Mouse (Mus musculus) liver, embryonic 14.5 days (tissue): Measurements from ENCODE around the gene Faap100. TPM values are rescaled to one million over a fixed set of nuclear protein-coding genes. Genes with fewer than 3 reads are reported as not detected.
A peak's percentile ranks its signal among the peaks of the same experiment; 100 is the strongest.

Experiments
- ATAC-seq: fragments of 200-750 bp; cut with Nextera tagmentation; 2 replicates; pipeline ENCODE4 v1.8.0; 2017; ENCODE audit warnings: moderate number of reproducible peaks, mild to moderate bottlenecking, moderate library complexity; ENCODE audit not compliant: insufficient read depth
- DNase-seq, 3 experiments: peaks; one replicate each; pipeline ENCODE4 v3.0.0-alpha.2; 2012 to 2013; ENCODE audit warnings: low read depth in 3 of 3, low spot score in 3 of 3
- H3K27ac ChIP-seq: fragments of 300-500 bp; sonication (generic); 2 replicates; pipeline ENCODE4 v1.5.1; 2014; ENCODE audit warnings: moderate library complexity, mild to moderate bottlenecking, control low read depth, inconsistent platforms
- H3K27me3 ChIP-seq: fragments of 300-500 bp; sonication (generic); 2 replicates; pipeline ENCODE4 v1.6.1; 2014; ENCODE audit warnings: mild to moderate bottlenecking, low read length, moderate library complexity; ENCODE audit not compliant: control insufficient read depth, insufficient read depth
- H3K36me3 ChIP-seq: fragments of 300-500 bp; sonication (generic); replicated peaks from 2 replicates; pipeline ENCODE4 v1.6.1; 2014; ENCODE audit warnings: low read depth; ENCODE audit not compliant: control insufficient read depth, insufficient read depth
- H3K4me1 ChIP-seq, 2 experiments: fragments of 200-500 bp in 1 of 2; fragments of 300-500 bp in 1 of 2; sonication (generic) in 1 of 2; replicated peaks; 2 replicates each; pipeline ENCODE4 v1.6.1; 2012 to 2014; ENCODE audit warnings: antibody characterized with exemption in 1 of 2, inconsistent platforms in 1 of 2, low read length in 1 of 2; ENCODE audit not compliant: control insufficient read depth in 2 of 2, insufficient read depth in 2 of 2
- H3K4me2 ChIP-seq: fragments of 300-500 bp; sonication (generic); 2 replicates; pipeline ENCODE4 v1.6.1; 2014; ENCODE audit warnings: low read depth, mild to moderate bottlenecking, control low read depth, moderate library complexity
- H3K4me3 ChIP-seq, 2 experiments: fragments of 200-500 bp in 1 of 2; fragments of 300-500 bp in 1 of 2; sonication (generic) in 1 of 2; 2 replicates each; pipeline ENCODE4 v1.5.1; 2012 to 2014; ENCODE audit warnings: low read depth in 2 of 2, low read length in 2 of 2, mild to moderate bottlenecking in 2 of 2, control low read depth in 1 of 2, inconsistent platforms in 1 of 2, moderate library complexity in 1 of 2; ENCODE audit not compliant: insufficient read depth in 1 of 2
- H3K9ac ChIP-seq: fragments of 300-500 bp; sonication (generic); replicated peaks from 2 replicates; pipeline ENCODE4 v1.6.1; 2014; ENCODE audit warnings: mild to moderate bottlenecking, control low read depth, moderate library complexity
- H3K9me3 ChIP-seq: fragments of 300-500 bp; sonication (generic); 2 replicates; pipeline ENCODE4 v1.6.1; 2016; ENCODE audit warnings: low read length, mixed read lengths; ENCODE audit not compliant: control insufficient read depth
- CTCF ChIP-seq: IDR thresholded peaks from 2 replicates; pipeline ENCODE4 v1.5.1; 2016; ENCODE audit warnings: antibody characterized with exemption, low read depth, control low read depth
- EP300 ChIP-seq: IDR thresholded peaks from 2 replicates; pipeline ENCODE4 v1.6.1; 2016; ENCODE audit warnings: antibody characterized with exemption, low read depth
- WGBS: fragments of 180-500 bp; shearing (Covaris S2); extraction: QIAGEN DNeasy Blood & Tissue Kit; methylation state at CpG from one replicate; pipeline ENCODE4 v1.1.7; 2014; ENCODE audit not compliant: insufficient replicate concordance; 5-methylcytosine and 5-hydroxymethylcytosine counted together
- microRNA-seq: library from miRNA; unstranded; fragments of <30 nt; microRNA quantifications from one replicate; pipeline ENCODE4, GENCODE M21; 2016
- polyA plus RNA-seq, 2 experiments: library from polyadenylated mRNA; depleted of rRNA in 1 of 2; stranded (reverse) in 1 of 2; unstranded in 1 of 2; fragments of >200 nt; fragmentation: Nextera tagmentation in 1 of 2; extraction: Ambion mirVana in 1 of 2; gene quantifications; 2 replicates each; pipeline versions ENCODE4 v1.2.1 to v1.2.3; 2012 to 2014

Gene Faap100
- polyA plus RNA-seq, 2 experiments: 4.5 to 6.3 TPM

DNA sequence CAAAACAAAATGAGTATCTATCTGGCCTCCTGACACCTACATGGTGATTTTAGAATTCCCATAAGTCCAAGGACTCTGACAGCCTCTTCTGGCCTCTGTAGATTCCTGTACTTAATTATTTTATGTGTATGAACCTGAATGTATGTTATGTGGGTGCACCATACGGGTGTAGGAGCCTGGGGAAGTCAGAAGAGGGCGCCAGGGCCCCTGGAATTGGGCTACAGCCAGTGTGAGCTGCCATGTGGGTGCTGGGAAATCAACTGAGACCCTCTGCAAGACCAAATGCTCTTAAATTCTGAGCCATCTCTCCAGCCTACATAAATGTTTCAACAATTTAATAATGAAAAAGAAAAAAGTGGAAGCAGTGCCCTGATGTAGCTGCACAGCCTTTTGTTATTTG is 41.1 kb downstream of the Faap100 start:
- Histone ChIP-seq H3K36me3 (no peaks in the 10 kb centered on the region), H3K4me3 (no peak overlapping the region), H3K4me1 (peaks cover 0 to 7% of the 10 kb centered on the region in 2 experiments; a peak in 3 of 4 replicates), H3K9me3 (no peaks in the 10 kb centered on the region), H3K9ac (no peak overlapping the region), H3K27me3 (no peaks in the 10 kb centered on the region), H3K4me2 (no peak overlapping the region), H3K27ac (no peak overlapping the region)
- no peak for DNase-seq
- WGBS: 30% methylated on average over 2 of the region's 2 CpGs
- no peak for ATAC-seq
- TF ChIP-seq EP300 (no peak), CTCF (peak; percentile 55)

DNA sequence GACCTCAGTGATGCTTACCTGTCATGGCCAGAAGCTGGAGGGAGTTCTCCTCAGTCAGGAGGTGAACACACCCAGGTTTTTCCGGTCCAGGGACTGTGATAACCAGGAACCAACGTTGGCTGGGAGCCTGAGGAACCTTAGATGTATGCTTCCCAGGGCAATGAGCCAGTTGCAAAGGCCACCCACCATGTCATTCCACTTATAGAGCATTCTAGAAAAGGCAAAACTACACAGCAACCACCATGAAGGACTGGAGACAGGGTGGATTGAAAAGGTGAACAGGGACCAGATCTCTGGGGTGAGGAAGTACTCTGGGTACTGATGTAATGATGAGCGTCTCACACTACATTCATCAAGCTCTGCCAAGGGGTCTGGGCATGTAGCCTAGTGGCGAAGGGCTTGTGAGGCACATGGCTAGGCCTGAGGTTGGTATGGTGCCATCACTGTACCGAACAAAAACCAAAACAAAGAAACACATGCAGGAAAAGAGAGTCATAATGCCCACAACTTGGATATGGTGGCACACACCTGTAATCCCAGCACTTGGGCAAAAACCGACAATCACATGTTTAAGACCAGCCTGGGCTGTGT is 43.0 kb downstream of the Faap100 start:
- H3K4me1 ChIP-seq: peaks cover 0 to 7% of the 10 kb centered on the region in 2 experiments; a peak in 3 of 4 replicates
- no peaks in the 10 kb centered on the region for H3K9me3 ChIP-seq
- H3K27ac ChIP-seq: no peak overlapping the region
- no peaks in the 10 kb centered on the region for H3K27me3 ChIP-seq
- H3K36me3 ChIP-seq: no peaks in the 10 kb centered on the region
- DNase-seq: no peak
- ATAC-seq: no peak
- H3K4me2 ChIP-seq: no peak overlapping the region
- 62% methylated on average over 6 of the region's 6 CpGs for WGBS
- no peak overlapping the region for H3K4me3 ChIP-seq
- H3K9ac ChIP-seq: no peak overlapping the region
- no peak for TF ChIP-seq CTCF
- TF ChIP-seq EP300: no peak

DNA sequence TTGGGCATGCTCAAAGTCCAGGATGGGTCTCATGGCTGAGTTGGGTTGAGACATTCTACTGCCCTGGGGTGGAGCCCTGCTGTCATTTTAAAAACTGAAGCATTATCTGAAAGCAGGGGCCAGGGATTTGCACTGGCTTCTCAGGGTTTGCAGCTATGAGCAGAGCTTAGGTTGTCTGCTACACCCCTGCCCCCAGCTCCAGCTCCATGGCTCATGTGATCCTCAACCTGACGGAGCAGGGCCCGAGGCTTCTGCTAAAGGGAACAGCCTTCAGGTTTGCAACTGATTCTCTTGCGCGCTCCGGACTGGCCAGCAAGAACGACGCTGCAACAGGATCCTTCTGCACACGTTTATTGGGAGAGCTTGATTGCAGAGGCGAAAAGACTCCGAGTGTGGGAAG is 58.4 kb downstream of the Faap100 start:
- Histone ChIP-seq H3K4me2 (no peak overlapping the region), H3K27me3 (no peaks in the 10 kb centered on the region), H3K4me3 (no peak overlapping the region), H3K9ac (no peak overlapping the region), H3K36me3 (no peaks in the 10 kb centered on the region), H3K4me1 (peaks cover 13 to 14% of the 10 kb centered on the region in 2 experiments), H3K9me3 (no peaks in the 10 kb centered on the region), H3K27ac (no peak overlapping the region)
- TF ChIP-seq EP300: no peak
- no peak for TF ChIP-seq CTCF
- 90% methylated on average over 10 of the region's 10 CpGs for WGBS
- ATAC-seq (no peak), DNase-seq (no peak)

DNA sequence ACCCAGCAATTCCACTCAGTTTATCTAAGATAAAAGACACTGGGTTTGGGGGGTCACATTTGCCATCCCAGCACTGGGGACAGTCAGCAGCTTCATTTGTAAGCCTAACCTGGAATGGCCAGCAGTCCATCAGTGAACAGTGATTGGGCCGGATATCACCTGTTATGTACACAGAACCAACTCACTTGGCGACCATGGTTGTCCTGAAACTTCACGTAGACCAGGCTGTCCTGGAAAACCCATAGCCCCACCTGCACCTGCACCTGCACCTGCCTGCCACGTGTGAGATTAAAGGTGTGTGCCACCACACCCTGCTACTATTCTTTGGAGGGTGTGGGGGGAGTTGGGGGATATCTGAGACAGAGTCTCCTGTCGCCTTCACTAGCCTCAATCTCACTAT is 59.3 kb downstream of the Faap100 start:
- DNase-seq: no peak
- Histone ChIP-seq H3K9ac (no peak overlapping the region), H3K4me1 (peaks cover 14 to 16% of the 10 kb centered on the region in 2 experiments), H3K27ac (no peak overlapping the region), H3K27me3 (no peaks in the 10 kb centered on the region), H3K4me3 (no peak overlapping the region), H3K9me3 (no peaks in the 10 kb centered on the region), H3K4me2 (no peak overlapping the region), H3K36me3 (no peaks in the 10 kb centered on the region)
- TF ChIP-seq EP300 (no peak), CTCF (no peak)
- WGBS: 73% methylated on average over 5 of the region's 5 CpGs
- no peak for ATAC-seq

Small RNA genes lying within 50 kb of the gene (microRNA-seq; reads per million reads assigned to microRNA genes)
- not detected for gene Gm23419
- gene Mir6935: 3.0 reads per million

Other genes with a start within 250 kb of the Faap100 start
- 15.9 and 21.0 TPM in 2 replicates for gene Slc38a10, start 227.4 kb downstream of the Faap100 start, polyA plus RNA-seq (2012; rRNA removed)
- gene Slc38a10, start 227.4 kb downstream of the Faap100 start, polyA plus RNA-seq (2014; fragmentation: Nextera tagmentation; extraction: Ambion mirVana): 21.8 and 23.3 TPM in 2 replicates
- 1.5 and 1.6 TPM in 2 replicates for gene Bahcc1, start 145.8 kb downstream of the Faap100 start, polyA plus RNA-seq (2012; rRNA removed)
- gene Bahcc1, start 145.8 kb downstream of the Faap100 start, polyA plus RNA-seq (2014; fragmentation: Nextera tagmentation; extraction: Ambion mirVana): 0.75 and 1.2 TPM in 2 replicates
- gene Actg1, start 30.2 kb downstream of the Faap100 start, polyA plus RNA-seq (2012; rRNA removed): 256 and 265 TPM in 2 replicates
- gene Actg1, start 30.2 kb downstream of the Faap100 start, polyA plus RNA-seq (2014; fragmentation: Nextera tagmentation; extraction: Ambion mirVana): 451 and 544 TPM in 2 replicates
- not detected in 2 replicates for gene Fscn2, start 17.2 kb downstream of the Faap100 start, polyA plus RNA-seq (2012; rRNA removed)
- not detected in 2 replicates for gene Fscn2, start 17.2 kb downstream of the Faap100 start, polyA plus RNA-seq (2014; fragmentation: Nextera tagmentation; extraction: Ambion mirVana)
- 17.9 and 21.1 TPM in 2 replicates for gene Nploc4, start 58.9 kb upstream of the Faap100 start, polyA plus RNA-seq (2012; rRNA removed)
- gene Nploc4, start 58.9 kb upstream of the Faap100 start, polyA plus RNA-seq (2014; fragmentation: Nextera tagmentation; extraction: Ambion mirVana): 21.2 and 22.2 TPM in 2 replicates
- not detected in 2 replicates for gene Tspan10, start 63.9 kb upstream of the Faap100 start, polyA plus RNA-seq (2012; rRNA removed)
- gene Tspan10, start 63.9 kb upstream of the Faap100 start, polyA plus RNA-seq (2014; fragmentation: Nextera tagmentation; extraction: Ambion mirVana): not detected in 2 replicates
- 0.19 and 0.25 TPM in 2 replicates for gene Pde6g, start 74.7 kb upstream of the Faap100 start, polyA plus RNA-seq (2012; rRNA removed)
- 0.15 and 0.23 TPM in 2 replicates for gene Pde6g, start 74.7 kb upstream of the Faap100 start, polyA plus RNA-seq (2014; fragmentation: Nextera tagmentation; extraction: Ambion mirVana)
- 5.3 and 5.8 TPM in 2 replicates for gene Oxld1, start 79.3 kb upstream of the Faap100 start, polyA plus RNA-seq (2012; rRNA removed)
- 8.0 and 8.4 TPM in 2 replicates for gene Oxld1, start 79.3 kb upstream of the Faap100 start, polyA plus RNA-seq (2014; fragmentation: Nextera tagmentation; extraction: Ambion mirVana)
- 13.7 and 15.9 TPM in 2 replicates for gene Ccdc137, start 79.4 kb upstream of the Faap100 start, polyA plus RNA-seq (2012; rRNA removed)
- gene Ccdc137, start 79.4 kb upstream of the Faap100 start, polyA plus RNA-seq (2014; fragmentation: Nextera tagmentation; extraction: Ambion mirVana): 11.0 and 11.1 TPM in 2 replicates
- 9.9 and 11.2 TPM in 2 replicates for gene Arl16, start 88.8 kb upstream of the Faap100 start, polyA plus RNA-seq (2012; rRNA removed)
- 11.3 and 13.0 TPM in 2 replicates for gene Arl16, start 88.8 kb upstream of the Faap100 start, polyA plus RNA-seq (2014; fragmentation: Nextera tagmentation; extraction: Ambion mirVana)
- gene Mrpl12, start 105.8 kb upstream of the Faap100 start, polyA plus RNA-seq (2012; rRNA removed): 64.2 and 78.4 TPM in 2 replicates
- 127 and 130 TPM in 2 replicates for gene Mrpl12, start 105.8 kb upstream of the Faap100 start, polyA plus RNA-seq (2014; fragmentation: Nextera tagmentation; extraction: Ambion mirVana)
- 31.5 and 37.4 TPM in 2 replicates for gene Slc25a10, start 113.1 kb upstream of the Faap100 start, polyA plus RNA-seq (2012; rRNA removed)
- gene Slc25a10, start 113.1 kb upstream of the Faap100 start, polyA plus RNA-seq (2014; fragmentation: Nextera tagmentation; extraction: Ambion mirVana): 35.1 and 38.2 TPM in 2 replicates
- gene Gcgr, start 151.9 kb upstream of the Faap100 start, polyA plus RNA-seq (2012; rRNA removed): 19.8 and 22.8 TPM in 2 replicates
- gene Gcgr, start 151.9 kb upstream of the Faap100 start, polyA plus RNA-seq (2014; fragmentation: Nextera tagmentation; extraction: Ambion mirVana): 11.6 and 13.4 TPM in 2 replicates
- gene Mcrip1, start 171.0 kb upstream of the Faap100 start, polyA plus RNA-seq (2012; rRNA removed): 30.0 and 36.2 TPM in 2 replicates
- gene Mcrip1, start 171.0 kb upstream of the Faap100 start, polyA plus RNA-seq (2014; fragmentation: Nextera tagmentation; extraction: Ambion mirVana): 41.3 and 43.6 TPM in 2 replicates
- not detected in 2 replicates for gene Ppp1r27, start 172.4 kb upstream of the Faap100 start, polyA plus RNA-seq (2012; rRNA removed)
- not detected in 2 replicates for gene Ppp1r27, start 172.4 kb upstream of the Faap100 start, polyA plus RNA-seq (2014; fragmentation: Nextera tagmentation; extraction: Ambion mirVana)
- 144 and 214 TPM in 2 replicates for gene P4hb, start 194.5 kb upstream of the Faap100 start, polyA plus RNA-seq (2012; rRNA removed)
- gene P4hb, start 194.5 kb upstream of the Faap100 start, polyA plus RNA-seq (2014; fragmentation: Nextera tagmentation; extraction: Ambion mirVana): 497 and 525 TPM in 2 replicates
- 172 and 176 TPM in 2 replicates for gene Arhgdia, start 202.9 kb upstream of the Faap100 start, polyA plus RNA-seq (2012; rRNA removed)
- gene Arhgdia, start 202.9 kb upstream of the Faap100 start, polyA plus RNA-seq (2014; fragmentation: Nextera tagmentation; extraction: Ambion mirVana): 191 and 204 TPM in 2 replicates
- 46.3 and 110 TPM in 2 replicates for gene Alyref, start 219.6 kb upstream of the Faap100 start, polyA plus RNA-seq (2012; rRNA removed)
- gene Alyref, start 219.6 kb upstream of the Faap100 start, polyA plus RNA-seq (2014; fragmentation: Nextera tagmentation; extraction: Ambion mirVana): 347 and 349 TPM in 2 replicates
- 44.7 and 60.4 TPM in 2 replicates for gene Anapc11, start 219.7 kb upstream of the Faap100 start, polyA plus RNA-seq (2012; rRNA removed)
- gene Anapc11, start 219.7 kb upstream of the Faap100 start, polyA plus RNA-seq (2014; fragmentation: Nextera tagmentation; extraction: Ambion mirVana): 93.5 and 98.7 TPM in 2 replicates
- 5.5 and 12.3 TPM in 2 replicates for gene Npb, start 229.7 kb upstream of the Faap100 start, polyA plus RNA-seq (2012; rRNA removed)
- 11.9 and 14.2 TPM in 2 replicates for gene Npb, start 229.7 kb upstream of the Faap100 start, polyA plus RNA-seq (2014; fragmentation: Nextera tagmentation; extraction: Ambion mirVana)
- 127 and 135 TPM in 2 replicates for gene Pcyt2, start 239.2 kb upstream of the Faap100 start, polyA plus RNA-seq (2012; rRNA removed)
- gene Pcyt2, start 239.2 kb upstream of the Faap100 start, polyA plus RNA-seq (2014; fragmentation: Nextera tagmentation; extraction: Ambion mirVana): 86.2 and 99.6 TPM in 2 replicates
- gene Sirt7, start 246.5 kb upstream of the Faap100 start, polyA plus RNA-seq (2012; rRNA removed): 27.6 and 30.8 TPM in 2 replicates
- gene Sirt7, start 246.5 kb upstream of the Faap100 start, polyA plus RNA-seq (2014; fragmentation: Nextera tagmentation; extraction: Ambion mirVana): 22.0 and 26.3 TPM in 2 replicates